Mouse (Mus musculus) fibroblast of lung, adult 2 months (primary cell): ENCODE results near the gene Cbx4.
A peak's percentile ranks its signal among the peaks of the same experiment; 100 is the strongest.

ENCODE experiments used
- DNase-seq: peaks from one replicate; pipeline ENCODE4 v3.0.0-alpha.2; 2011; ENCODE audit warnings: low read depth

Cbx4 gene

DNA sequence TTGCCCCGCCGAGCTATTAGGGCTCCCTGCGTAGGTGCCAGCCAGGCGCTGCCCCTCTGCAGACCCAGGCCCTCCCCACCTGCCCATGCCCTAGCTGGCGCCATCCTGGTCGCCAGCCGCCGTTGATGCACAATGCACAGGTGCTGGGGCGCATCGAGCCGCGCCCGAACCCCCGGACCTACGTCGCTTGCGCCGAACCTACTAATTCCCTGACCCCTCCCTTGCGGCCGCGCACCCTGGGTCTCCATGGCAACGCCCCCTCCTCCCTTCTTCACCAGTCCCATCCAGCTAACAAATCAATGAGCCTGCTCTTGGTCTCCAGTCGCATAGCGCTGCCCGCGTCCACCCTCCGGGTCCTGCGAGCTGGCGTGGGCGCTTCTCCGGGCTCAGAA lies 44.7 kb downstream of the Cbx4 start:
- no peak for DNase-seq

GRCm38 (mm10) chr11:119040600-119041324 lies 45.3 kb downstream of the Cbx4 start, which contains the start of gene Cbx8:
Cbx8 (minus strand) TSS chr11:119040969.
- peak; percentile 98 for DNase-seq

GRCm38 (mm10) chr11:119039732-119040512 lies 46.1 kb downstream of the Cbx4 start:
- DNase-seq = no peak

- no peak for DNase-seq
Measured at GRCm38 (mm10) chr11:119038744-119039484, 47.1 kb downstream of the Cbx4 start.

DNA sequence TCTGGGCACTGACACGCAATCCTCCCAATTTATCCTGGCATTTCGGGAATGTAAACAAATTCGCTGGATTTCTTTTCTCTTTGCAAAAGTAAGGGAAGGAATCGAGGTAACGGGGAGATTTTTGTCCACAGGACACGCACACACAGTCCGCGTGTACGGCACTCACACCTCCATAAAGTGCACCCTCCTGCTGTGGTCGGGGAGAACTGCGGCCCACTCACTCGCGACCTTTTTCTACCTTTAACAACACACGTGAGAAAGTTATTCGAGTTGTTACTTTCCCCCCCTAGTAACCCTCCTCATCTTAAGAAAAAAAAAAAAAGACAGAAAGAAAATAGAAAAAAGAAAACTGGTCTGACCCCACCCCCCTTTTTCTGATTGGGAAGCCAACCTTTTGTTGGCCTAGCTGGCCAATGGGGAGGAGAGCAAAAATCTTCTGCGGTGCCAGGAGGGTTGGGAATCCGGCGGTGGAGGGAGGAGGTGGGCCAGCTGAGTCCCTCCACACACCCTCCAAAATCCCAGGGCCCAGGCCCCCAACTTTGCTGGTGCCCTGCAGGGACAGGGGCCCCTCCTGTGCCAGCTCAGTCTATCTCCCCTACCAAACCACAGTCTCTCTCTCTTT lies 48.1 kb downstream of the Cbx4 start:
- DNase-seq = no peak

GRCm38 (mm10) chr11:119036934-119037779 lies 48.9 kb downstream of the Cbx4 start:
- DNase-seq = no peak

GRCm38 (mm10) chr11:119036447-119036846 lies 49.6 kb downstream of the Cbx4 start:
- no peak for DNase-seq

- DNase-seq = no peak
Measured at GRCm38 (mm10) chr11:119035686-119036165, 50.3 kb downstream of the Cbx4 start.

DNA sequence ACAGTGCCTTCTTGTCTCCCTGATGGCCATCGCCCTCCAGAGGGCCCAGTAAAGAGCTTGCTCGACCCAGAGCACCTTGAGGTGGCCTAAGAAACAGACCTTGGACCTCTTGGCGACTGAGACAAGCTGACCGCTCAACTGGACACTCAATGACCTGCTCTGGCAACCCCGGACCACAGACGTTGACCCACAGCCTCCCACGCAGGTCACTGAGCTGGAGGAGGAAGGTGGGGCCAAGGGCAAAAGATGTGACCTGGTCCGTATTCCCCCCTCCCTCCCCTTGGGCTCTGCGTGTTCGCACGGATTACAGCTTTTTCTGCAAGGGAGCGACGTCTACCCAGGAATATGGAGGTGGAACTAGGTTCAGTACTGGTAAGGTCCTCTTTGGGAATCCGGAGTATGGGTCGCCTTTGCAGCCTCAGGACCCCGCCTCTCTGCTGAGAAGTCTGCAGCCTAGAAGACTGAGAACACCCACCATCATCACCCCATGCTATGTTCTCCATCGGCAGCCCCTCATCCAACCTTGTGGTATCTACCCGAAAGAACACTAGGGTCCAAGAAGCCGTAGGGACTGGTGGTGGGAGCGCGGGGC lies 50.8 kb downstream of the Cbx4 start:
- DNase-seq = no peak

DNA sequence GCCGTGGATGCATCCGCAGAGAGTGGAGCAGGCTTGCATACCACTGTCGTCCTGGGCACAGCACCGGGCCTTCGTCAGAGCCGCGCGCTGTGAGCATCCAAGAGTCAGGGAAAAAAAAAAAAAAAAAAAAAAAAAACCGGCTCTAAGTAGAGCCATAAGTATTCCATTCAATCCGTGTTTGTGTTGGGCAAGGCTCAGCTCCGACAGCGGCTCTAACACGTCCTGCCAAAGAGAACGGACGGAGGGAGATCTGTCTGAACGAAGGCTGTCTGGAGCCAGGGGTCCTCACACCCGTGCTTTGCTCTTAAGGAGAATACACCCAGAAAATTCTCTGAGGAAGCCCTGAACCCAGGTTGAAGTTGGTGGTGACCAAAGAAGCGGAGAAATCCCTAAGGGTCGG lies 51.4 kb downstream of the Cbx4 start:
- no peak for DNase-seq

GRCm38 (mm10) chr11:119033874-119034558 lies 52.0 kb downstream of the Cbx4 start:
- no peak for DNase-seq
